Mouse (Mus musculus) MN1 (cell line): ENCODE results near the gene Arid3a.

Source experiments
- DNase-seq: peaks from one replicate; pipeline ENCODE4 v3.0.0-alpha.2; 2016; ENCODE audit warnings: low spot score

The Arid3a gene

DNA sequence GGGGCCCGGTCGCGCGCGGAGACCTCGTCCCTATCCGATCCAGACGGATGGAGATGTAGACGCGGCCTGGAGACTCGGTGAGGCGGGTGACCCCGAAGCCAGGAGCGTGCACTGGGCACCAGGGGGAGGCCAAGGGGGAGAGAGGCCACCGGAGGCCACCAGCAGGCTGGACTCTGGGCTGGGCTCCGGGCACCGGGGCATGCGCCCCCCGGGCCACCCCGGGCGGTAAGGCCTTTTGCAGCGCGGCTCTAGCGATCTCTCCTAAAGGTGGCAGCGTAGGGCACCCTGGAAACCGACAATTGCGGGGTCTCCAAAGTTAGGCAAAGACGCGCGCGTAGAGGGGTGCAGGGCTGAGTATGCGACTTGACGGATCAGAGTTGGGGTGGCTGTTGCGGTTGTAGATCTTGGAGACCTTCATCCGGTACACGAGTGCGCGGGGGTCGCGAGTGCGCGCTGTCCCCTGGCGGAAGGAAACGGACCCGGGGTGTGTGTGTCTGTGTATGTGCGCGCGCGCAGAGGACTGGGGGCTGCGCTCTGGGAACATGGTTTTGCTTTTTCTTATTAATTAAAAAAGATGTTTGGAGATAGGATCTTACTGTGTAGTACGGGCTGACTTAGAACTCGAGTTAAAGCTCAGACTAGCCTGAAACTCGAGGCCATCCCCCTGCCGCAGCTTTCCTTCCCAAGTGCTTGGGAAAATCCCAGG, 634 bp downstream of the Arid3a start:
- peak; percentile 68 for DNase-seq

DNA sequence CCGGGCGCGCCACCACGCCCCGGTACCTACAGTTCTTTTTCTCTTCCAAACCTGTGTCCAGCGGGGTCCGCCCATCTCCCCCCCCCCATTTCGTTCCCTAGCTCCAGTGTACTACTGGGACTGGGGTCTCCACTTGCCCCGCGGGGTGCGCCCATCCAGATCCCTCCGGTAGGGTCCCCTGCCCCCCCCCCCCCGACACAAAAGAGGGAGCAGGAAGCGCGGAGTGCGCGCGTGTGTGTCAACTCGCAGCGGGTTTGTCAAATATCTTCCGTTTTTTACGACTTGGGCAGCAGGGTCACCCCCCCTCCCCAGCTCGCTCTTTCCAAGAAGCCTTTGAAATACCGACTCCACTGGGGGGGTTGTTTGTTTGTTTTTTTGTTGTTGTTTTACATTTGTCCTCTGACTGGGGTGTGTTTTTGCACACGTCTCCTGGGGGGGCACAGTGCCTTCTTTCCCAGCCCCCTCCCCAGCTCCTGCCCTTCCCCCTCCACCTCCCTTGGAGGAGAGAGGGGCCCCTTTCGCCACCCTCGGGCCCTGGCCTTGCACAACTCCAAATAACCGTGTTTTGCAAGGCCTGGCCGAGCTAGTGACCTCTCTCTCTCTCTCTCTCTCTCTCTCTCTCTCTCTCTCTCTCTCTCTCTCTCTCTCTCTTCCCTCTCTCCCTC, 1.3 kb downstream of the Arid3a start:
- DNase-seq: peak; percentile 70

DNA sequence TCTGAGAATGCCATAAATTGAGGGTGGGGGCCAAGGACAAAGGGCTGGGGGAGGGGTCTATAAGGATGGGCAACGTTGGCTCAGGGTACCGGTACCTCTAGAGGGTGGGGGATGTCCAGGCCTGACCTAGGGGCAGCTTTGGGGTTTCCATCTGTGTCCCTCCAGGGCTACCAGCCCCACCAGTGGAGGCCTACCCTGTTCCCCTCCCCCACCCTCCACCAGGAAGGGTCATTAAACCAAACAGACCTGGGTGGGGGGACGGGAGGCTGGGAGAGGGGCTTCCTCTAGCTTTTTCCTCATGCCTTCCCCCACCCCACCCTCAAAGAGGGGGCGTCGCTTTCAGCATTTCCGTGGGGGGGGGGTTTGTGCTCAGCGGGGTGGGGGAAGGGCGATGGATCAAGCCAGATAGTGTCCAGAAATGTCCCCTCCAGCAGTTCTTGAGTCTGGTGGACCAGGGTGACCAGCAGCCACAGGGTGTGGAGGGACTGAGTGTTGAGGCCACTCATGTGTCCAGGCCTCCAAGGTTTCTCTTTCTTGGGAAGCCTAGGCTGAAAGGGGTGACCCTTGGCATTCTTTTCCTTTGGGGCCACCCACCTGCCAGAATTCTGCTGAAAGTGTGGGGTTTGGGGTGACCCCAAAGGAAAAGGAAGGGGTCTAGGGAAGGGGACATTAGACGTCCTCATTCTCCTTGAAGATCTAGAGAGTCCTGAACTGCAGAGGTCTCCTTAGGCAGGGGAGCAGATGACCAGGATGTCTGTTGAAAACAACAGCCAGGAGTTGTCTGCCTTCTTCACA, 2.3 kb downstream of the Arid3a start:
- no peak for DNase-seq

DNA sequence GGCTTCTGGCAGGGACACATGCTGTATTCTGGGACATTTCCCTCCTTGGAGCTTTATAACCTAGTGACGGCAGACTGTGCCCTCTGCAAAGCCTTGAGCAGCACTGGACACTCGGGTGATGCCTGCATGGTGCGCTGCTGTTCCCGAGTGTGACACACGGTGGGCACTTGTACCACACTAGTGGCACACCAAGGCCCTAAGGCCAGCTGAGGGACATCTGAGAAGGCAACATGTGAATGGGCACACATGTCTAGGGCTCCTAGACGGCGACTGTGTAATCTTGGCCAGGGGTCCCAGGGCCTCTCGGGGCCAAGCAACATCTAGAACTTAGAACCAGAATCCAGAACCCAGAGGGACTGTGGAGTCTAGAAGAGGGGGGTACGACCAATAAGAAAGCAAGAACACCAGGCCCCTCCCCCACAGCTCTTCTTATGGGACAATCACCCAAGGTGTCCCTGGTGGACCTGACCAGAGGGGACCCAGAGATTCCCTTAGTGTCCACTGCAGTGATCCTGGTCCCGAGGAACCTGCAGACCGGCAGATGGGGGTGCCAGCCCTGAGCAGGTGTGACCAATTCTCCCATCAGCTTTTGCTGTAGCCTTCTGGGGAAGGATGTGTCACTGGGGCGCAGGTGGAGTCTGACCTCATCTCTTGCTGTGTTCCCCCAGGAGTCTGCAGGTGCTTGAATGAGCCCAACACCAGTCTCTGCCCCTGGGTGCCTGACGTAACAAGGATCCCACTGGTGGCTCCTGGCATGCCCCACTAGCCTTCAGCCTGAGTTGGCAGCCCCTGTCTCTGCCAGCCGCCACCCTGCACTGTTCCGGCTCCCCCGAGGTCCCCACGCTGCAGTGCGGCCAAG, 3.4 kb downstream of the Arid3a start:
- DNase-seq: no peak

DNA sequence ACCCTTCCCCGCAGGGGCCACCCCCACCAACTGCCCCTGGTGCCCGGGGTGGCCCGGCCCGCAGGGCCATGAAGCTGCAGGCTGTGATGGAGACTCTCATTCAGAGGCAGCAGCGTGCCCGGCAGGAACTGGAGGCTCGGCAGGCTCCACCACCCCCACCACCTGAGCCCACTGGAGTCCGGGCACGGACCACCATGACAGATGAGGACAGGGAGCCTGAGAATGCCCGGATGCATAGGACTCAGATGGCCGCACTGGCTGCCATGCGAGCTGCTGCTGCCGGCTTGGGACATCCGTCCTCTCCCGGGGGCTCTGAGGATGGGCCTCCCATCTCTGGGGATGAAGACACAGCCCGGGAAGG, 4.0 kb downstream of the Arid3a start:
- DNase-seq: no peak

DNA sequence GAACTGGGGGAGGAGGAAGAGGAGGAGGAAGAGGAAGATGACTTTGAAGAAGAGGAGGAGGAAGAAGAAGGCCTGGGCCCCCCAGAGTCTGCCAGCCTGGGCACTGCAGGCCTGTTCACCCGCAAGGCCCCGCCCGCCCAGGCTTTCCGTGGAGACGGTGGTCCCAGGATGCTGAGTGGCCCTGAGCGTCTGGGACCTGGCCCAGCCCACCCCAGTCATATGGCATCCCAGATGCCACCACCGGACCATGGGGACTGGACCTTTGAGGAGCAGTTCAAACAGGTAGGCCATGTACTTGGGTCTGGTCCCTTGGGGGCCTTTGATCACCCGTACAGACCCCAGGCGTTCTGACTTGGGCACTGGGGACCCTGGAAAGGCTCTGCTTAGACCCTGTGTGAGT, 5.0 kb downstream of the Arid3a start:
- no peak for DNase-seq

DNA sequence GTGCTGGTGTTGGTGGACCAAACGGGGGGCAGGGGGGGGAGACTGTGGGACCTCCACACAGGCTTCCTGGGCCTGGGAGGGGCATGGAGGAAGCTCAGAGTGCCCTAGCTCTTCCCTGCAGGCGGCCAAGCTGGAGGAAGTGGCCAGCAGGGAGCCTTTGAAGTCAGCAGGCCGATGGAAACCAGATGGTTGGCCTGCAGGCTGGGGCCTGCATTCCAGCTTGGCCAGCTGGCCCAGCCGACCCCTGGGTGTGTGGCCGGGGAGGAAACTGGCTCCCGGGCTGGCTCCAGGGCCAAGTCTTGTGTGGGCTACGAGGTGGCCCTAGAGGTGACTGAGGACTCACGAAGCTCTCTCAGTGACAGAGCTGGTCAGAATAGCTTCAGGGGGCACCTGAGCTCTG, 5.9 kb downstream of the Arid3a start:
- DNase-seq: peak; percentile 94

DNA sequence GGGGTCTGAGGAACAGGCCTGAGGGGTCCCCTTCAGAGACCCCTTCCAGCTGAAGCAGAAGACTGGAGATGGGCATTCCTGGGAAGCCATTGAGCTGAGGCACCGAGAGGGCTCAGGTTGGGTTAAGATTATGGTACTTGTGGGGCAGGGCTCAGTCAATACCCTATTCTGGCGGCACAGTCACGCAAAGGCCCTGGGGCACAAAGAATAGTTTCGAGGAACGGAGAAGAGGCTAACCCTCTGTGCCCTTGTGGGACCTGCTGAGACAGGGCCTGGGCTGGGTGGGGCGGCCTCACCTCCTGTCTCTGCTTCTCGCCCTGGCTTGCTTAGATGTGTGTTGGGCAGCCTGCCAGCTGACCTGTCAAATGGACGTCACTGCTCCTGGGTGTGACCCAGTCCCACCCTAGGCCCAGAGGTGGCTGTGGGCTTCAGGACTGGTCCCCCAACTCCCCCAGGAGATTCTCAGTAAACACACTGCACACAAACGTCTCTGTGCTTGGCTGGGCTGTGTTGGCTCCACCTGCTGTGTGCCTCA, 6.4 kb downstream of the Arid3a start:
- no peak for DNase-seq

DNA sequence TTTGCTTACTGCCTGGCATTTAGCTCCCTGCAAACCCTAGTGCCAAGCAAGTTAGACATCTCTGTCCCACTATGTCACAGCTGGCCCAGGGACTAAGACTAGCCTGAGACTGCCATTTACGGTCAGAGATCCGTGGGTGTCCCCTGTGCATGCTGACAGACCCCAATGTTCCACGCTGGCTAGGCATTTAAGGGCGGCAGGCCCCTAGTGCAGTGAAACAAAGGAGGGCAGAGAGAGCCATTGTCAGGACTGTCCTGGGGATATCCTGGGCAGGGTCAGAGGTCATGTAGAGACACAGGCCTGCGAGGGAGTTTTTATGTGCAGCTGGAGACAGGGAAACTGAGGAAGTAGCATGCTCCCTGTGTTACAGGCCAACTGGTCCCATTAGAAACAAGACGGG, 7.0 kb downstream of the Arid3a start:
- DNase-seq: no peak

DNA sequence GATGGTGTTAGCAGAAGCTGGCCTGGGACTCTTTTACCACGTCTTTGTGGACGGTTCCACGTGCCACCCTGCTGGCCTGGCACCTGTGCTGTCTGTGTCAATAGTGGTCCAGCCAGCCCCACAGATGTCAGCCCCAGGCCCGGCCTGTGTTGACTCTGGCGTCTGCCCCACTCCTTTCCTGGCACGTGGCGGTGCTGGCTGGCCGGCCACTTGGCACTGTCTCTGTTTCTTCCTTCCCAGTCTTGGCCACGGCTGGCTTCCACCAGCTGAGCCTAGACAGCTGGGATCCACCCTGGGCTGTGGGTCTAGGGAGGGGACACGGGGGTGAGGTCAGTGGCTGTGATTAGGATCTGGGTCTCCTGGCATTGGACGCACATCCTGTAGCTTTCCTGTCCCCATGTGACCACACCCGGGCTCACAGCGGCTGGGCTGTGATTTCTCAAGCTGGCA, 7.5 kb downstream of the Arid3a start:
- DNase-seq: peak; percentile 97

DNA sequence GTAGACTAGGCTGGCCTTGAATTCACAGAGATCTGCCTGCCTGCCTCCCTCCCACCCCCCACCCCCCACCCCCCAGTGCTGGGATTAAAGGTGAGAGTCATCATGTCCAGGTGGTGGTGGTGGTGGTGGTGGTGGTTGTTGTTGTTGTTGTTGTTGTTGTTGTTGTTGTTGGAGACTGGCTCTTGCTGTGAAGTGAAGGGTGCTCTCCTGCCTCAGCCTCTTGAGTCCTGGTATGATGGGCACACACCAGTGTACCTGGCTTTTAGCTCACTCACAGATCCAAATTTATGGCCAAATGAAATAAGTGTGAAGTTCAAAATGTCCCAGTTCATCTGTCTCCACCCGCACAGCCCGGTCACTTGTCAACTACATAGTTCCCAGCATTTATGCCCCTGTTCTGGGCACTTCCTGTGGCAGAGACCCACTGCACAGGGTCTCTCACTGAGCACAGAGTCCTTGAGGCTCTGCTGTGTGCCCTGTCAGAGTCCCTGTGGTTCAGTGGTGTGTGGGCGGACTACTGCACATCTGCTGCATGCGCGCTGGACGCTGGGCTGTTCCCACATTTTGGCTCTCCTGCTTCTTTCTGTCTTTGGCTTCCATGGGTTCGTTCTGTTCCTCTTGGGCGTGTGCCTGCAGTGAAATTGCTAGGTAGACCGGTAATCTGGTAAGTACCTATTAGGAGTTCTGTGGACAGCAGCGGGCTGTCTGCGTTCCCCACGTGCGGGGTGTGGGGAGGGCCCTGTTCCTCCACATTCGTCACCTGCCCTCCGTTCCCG, 8.1 kb downstream of the Arid3a start:
- no peak for DNase-seq

DNA sequence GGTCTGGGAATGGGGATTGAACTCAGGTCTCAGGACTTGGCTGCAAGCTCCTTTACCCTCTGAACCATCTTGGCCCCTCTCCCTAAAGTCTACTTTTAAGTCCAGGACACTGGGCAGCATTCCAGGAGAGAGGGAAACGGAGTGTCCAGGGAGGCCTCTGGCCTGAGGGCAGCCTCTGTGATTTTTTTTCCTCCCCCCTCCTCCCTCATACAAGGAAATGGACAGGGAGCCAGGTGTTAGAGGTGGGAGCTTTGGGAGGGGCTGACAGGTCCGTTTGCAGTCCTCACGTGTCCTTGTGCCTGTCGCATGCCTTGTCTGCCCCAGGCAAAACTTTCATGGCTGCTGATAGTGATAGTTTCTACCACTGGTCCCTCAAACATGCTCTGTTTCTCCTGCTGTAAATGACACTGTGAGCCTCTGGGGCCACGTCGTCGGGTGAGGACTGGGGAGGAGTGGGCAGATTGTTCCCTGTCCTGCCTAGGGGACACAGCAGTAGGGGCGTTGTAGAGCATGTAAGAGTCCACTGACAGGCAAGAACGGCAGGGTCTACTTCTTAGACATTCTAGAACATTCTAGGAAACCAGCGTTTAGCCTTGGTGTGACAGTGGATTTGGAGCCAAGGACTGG, 9.6 kb downstream of the Arid3a start:
- DNase-seq: peak; percentile 62

DNA sequence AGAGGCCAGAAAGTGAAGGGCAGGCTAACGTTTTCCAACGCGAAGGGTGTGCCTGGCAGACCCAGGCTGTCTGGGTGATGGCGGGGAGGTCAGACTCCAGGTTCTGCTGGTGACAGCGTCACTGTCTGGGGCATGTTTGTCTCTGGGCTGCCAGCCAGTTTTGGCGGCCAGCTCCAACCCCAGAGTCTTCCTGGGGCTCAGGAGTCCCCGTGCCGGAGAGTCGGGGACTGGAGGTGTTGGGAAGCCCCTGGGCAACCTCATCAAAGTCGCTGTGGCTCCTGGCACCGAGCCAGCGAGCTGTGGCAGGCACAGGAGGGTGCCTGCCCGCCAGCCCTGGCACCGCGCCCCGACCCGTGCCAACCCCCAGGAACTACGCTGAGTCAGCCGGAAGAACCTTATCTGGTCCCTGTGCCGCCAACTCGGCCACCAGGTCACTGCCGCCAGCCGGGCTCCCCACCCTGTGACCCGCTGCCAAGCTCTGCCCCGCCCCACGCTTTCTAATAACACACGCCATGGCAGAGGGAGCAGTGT, 10.1 kb downstream of the Arid3a start:
- DNase-seq: peak; percentile 87

DNA sequence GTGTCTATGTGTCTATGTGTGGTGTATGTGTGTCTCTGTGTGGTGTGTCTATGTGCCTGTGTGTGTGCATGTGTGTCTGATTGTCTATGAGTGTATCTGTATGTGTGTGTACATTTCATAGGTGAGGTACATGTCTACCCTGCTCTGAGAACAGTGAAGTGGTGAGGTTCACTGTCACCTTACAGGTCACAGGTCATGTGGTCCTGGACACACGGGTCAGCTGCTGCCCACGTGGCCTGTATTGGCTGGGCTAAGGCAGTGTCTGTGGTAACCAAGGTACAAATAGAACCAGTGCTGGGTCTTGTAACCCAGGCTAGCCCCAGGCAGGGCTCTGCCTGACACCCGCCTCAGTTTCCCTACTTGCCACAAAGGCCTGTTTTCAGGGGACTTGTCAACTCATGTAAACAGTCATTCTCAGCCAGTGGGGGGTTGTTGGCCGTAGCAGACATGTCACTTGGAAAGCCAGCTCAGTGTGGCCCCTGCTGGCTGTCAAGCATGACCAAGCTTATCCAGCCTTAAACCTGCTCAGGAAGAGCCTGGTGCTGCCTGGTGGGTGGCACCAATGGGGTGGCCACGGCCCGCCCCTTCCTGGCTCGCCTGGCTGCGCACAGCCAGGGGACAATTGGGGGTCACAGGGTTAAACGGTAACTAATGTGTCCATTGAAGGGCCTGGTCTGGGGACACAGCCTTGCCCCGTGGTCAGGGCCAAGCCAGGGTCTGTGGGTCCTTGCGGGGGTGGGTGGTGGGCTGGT, 11.1 kb downstream of the Arid3a start:
- no peak for DNase-seq

DNA sequence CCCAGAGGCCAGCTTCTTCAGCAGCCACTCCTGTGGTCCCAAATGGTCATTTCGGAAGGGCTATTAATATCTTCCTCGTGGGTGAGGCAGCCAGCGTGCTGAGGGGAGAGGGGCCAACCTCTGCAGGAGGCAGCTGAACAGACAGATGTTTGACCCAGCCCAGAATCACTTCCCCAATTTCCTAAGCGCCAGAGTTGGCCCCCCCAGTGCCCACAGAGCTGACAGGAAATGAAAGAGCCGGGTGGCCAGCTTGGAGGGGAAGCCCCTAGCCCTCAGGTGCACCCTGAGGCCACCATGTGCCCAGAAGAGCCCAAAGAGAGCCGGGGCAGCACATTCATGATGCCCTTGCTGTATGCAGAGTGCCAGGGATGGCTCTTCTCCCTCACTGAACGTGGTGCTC, 13.9 kb downstream of the Arid3a start:
- DNase-seq: no peak

DNA sequence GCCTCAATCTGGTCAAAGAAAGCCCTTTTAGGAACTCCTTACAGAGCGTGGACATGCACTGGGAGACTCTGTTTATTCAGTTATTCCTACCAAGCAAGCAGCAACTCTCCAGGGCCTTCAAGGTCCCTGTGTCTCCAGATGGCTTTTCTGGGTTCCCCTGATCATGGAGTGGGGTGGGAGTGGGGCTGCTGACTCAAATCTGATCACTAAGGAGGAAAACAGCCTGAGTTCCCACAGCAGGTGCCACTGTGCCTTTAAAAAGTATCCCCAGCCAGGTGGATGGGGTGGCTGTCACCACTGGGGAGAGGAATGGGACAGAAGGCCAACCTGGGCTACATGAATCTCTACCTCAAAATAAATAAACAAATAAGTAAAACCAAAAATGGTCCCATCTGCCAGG, 16.1 kb downstream of the Arid3a start:
- DNase-seq: no peak

DNA sequence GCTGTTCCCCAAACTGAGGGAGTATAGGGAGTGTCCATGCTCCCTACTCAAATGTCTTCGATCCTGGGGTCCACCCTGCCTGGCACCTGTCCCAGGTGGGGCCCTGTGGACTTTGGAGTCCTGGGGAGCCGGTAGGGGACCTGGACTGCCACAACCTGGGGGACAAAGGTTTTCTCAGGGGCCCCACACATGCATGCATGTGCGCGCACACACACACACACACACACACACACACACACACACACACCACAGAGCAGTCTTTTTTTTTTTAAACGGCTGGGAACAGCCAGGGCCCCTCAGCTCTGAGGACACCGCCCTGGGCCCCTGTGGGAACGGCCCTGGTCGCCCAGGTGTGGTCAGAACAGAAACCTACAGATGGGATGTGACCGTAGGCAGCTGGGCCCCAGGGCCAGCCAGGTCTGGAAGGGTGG, 16.6 kb downstream of the Arid3a start:
- DNase-seq: no peak

DNA sequence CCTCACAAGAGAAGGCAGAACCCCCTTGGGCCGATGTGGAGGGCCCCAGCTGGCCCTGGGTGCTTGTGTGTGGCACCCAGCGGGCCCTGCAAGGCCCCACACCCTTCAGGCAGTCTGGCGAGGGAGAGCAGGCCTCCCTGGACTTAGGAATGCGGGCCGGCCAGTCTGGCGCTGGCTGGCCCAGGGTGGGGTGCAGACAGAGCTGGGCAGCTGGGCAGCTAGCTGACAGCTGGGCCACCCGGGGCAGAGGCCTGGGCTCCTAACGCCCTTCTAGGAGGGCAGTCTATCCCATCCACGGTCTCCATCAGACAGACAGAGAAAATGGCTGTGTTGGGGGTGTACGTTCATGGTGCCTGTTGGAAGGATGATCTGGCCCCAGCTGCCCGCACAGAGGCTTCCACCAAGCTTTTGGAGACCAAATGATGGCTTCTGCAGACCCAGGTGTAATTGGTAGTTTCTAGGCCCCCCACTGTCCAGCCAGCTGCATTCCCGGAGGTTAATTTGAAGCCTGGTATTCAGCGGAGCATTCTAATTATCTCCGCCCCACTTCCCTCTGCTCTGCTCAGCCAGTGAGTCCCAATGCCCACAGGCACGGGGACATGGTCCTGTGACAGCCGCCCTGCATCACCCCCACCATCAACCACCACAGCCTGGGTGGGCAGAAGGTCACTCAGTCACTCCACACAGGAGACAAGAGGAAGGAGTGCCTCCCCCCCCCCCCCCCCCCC, 18.8 kb downstream of the Arid3a start:
- peak; percentile 73 for DNase-seq

DNA sequence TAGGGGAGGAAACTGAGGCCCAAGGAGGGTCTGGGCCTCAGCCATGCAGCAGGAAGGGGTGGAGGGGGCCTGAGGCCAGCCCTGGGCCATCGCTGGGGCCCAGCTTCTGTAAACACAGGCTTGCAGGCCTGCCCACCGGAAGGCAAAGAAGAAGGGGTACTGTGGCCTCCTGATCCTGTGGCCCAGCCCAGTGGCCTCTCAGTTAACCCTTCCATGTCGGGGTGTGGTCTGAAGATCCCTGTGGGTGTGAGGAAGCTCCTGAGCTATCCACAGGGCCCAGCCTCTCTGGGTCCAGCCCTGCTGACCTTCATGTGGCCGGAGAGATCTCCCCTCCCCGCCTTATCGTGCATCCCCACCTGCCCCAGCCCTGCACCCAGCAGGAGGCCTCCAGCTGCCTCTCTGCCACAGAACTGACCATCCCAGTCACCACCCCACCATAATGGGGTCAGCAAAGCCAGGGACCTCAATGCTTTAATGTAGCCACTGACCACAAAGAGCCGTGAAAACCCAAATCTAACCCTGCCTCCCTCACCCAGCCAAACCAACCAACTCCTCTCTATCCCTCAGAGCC, 20.0 kb downstream of the Arid3a start:
- DNase-seq: no peak
